Mouse (Mus musculus): Measurements from ENCODE around the gene Ddx5. TPM values are rescaled to one million over a fixed set of nuclear protein-coding genes. Genes with fewer than 3 reads are reported as not detected.
"Not testable (repeated sequence)": the region's sequence is repeated elsewhere in the genome, so short reads cannot be mapped to it uniquely, and the experiment has no call there.

Gene Ddx5
- total RNA-seq, 2 experiments from 2014 or later: 569 to 1,198 TPM

- no peak for ATAC-seq (replicated peaks; ENCODE audit: low FRiP score, low TSS enrichment, poor library complexity, severe bottlenecking)
These were observed 6.7 kb upstream of the Ddx5 start for GRCm38 (mm10) chr11:106795679-106796078.

GRCm38 (mm10) chr11:106793846-106794245, 4.9 kb upstream of the Ddx5 start:
- ATAC-seq (replicated peaks; ENCODE audit: low FRiP score, low TSS enrichment, poor library complexity, severe bottlenecking): no peak

- ATAC-seq (replicated peaks; ENCODE audit: low FRiP score, low TSS enrichment, poor library complexity, severe bottlenecking): no peak
These were observed 664 bp upstream of the Ddx5 start for GRCm38 (mm10) chr11:106789649-106790048.

GRCm38 (mm10) chr11:106788026-106788774, 785 bp downstream of the Ddx5 start:
- ATAC-seq (replicated peaks; ENCODE audit: low FRiP score, low TSS enrichment, poor library complexity, severe bottlenecking): peak; percentile 55

- peak; percentile 9 for ATAC-seq (replicated peaks; ENCODE audit: low FRiP score, low TSS enrichment, poor library complexity, severe bottlenecking)
These were observed 1.6 kb downstream of the Ddx5 start for GRCm38 (mm10) chr11:106787131-106788025.

DNA sequence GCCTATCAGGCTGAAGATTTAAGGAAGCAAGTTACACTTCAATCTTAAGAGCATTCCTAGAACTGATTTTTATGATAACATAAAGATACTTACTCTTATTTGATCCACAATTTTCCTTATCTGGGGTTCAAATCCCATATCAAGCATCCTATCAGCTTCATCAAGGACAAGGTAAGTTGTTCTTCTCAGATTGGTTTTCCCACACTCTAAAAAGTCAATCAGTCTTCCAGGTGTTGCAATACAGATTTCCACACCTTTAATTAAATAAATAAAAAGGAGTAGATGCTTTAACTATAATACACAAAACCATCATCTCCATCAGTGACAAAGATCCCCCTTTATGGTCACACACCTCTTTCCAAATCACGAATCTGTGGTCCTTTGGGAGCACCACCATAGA, 3.9 kb downstream of the Ddx5 start:
- no peak for ATAC-seq (replicated peaks; ENCODE audit: low FRiP score, low TSS enrichment, poor library complexity, severe bottlenecking)

- no peak for ATAC-seq (replicated peaks; ENCODE audit: low FRiP score, low TSS enrichment, poor library complexity, severe bottlenecking)
These were observed 4.5 kb downstream of the Ddx5 start for GRCm38 (mm10) chr11:106784476-106784875.

- no peak for ATAC-seq (replicated peaks; ENCODE audit: low FRiP score, low TSS enrichment, poor library complexity, severe bottlenecking)
These were observed 5.9 kb downstream of the Ddx5 start for GRCm38 (mm10) chr11:106782841-106783764.

DNA sequence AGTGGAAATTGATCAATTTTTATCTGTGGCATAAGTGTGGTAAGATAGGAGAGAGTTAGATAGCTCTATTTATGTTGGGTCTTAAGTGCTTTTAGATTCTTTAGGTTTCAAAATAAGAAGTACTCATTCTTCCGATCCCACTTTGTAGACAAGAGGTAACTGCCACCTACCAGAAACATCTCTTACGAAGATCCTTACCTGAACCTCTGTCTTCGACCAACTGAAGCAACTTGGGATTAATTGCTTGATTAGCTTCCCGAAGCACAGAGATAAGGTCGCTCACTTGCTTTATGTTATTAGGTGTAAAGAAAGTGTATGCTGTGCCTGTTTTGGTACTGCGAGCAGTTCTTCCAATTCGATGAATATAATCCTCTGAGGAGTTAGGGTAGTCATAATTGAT, 6.7 kb downstream of the Ddx5 start:
- ATAC-seq (replicated peaks; ENCODE audit: low FRiP score, low TSS enrichment, poor library complexity, severe bottlenecking): not testable (repeated sequence)

DNA sequence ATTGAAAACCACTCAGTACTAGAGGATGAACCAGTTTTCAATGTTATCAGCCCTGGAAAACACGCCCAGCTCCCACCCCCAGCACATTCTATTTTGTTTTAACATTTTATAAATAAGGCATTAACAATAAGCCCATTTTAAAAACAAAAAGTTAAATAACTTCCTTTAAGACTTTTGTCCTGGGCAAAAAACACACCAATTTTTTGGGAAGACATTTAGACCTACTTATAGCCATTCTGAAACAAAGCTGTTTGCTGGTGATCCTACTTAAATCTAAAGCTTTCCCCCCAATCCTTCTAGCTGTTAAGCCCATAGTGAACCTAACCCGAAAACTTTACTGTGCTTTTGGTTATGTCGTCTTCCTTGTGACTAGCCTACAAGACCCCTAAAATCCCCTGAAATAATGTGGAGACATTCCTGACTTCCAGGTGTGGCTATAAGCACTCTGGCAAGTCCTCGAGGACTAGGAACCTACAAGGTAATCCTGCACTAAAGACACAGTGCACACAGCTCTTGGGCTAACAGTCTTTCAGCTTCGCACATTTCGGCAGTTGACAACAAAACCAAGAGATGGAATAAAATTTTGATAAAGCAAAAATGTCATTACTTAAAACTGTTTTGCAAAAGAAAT, 8.3 kb downstream of the Ddx5 start:
- no peak for ATAC-seq (replicated peaks; ENCODE audit: low FRiP score, low TSS enrichment, poor library complexity, severe bottlenecking)

DNA sequence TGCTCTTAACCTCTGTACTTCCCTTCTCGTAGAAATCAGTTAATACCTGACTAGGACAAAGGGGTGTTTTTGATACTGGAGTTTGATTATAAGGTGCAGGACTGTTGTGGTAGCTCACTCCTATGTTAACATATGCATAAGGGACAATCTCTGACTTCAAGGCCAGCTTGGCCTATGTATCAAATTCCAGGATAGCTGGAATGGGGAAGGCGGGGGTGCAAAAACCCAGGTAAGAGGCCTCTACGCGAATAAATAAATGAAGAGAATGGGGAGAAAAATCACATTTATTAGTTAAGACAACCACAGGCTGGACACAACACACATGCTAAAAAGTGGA, 8.9 kb downstream of the Ddx5 start:
- ATAC-seq (replicated peaks; ENCODE audit: low FRiP score, low TSS enrichment, poor library complexity, severe bottlenecking): no peak; the same call in 1 of the 2 replicates

GRCm38 (mm10) chr11:106779388-106780088, 9.4 kb downstream of the Ddx5 start, which contains the start of gene Polg2:
Gene Polg2 (minus strand): TSS chr11:106779537.
- ATAC-seq (replicated peaks; ENCODE audit: low FRiP score, low TSS enrichment, poor library complexity, severe bottlenecking): peak; percentile 86

DNA sequence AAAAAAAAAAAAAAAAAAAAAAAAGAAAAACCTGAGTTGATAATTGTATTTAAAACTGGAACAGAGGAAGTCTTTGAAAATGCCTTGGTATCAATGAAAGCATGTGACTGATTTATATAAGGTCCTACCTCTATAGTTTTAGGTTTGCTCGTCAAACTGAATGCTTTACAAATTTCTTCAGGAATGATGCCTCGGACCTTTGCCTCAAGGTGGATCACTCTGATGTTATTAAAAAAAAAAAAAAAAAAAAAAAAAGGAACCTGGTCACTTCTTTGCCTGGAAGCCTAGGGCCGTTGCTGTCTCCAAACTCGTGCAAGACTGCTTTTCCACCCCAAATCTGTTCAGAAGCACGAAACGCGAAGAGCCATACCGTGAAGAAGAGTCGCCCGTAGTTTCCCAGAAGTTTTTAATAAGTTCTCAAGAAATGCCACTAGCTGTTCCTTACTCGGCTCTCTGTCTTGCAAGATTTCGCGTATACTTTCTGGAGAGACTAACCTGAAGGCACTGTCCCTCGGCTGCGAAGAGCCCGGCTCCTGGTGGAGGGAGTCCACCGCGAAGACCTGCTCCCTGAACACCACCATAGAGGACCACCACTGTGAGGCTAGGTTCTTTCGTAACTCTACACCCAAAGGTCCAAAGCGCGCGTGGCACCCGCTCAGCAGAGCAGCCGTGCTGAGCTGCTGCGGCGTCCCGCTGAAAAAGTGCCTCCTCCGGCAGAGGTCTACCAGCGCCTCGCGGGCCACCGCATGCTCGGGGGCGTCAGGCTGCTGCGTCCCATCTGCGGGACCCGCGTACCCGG, 10.2 kb downstream of the Ddx5 start:
- ATAC-seq (replicated peaks; ENCODE audit: low FRiP score, low TSS enrichment, poor library complexity, severe bottlenecking): peak; percentile 39

DNA sequence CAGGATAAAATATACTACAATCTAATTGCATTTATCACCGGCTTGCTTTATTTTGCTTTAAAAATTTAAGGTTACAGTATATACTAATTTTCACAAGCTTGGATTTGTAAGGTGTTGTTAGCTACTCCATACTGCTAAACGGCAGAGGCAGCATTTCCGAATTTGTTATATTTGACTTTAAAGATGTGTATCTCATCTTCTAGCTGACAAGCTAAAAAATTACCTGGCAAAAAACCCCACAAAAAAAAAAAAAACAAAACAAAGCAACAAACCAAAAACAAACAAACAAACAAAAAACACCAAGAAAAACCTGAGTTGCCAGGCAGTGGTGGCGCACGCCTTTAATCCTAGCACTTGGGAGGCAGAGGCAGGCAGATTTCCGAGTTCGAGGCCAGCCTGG, 10.9 kb downstream of the Ddx5 start:
- no peak for ATAC-seq (replicated peaks; ENCODE audit: low FRiP score, low TSS enrichment, poor library complexity, severe bottlenecking)

DNA sequence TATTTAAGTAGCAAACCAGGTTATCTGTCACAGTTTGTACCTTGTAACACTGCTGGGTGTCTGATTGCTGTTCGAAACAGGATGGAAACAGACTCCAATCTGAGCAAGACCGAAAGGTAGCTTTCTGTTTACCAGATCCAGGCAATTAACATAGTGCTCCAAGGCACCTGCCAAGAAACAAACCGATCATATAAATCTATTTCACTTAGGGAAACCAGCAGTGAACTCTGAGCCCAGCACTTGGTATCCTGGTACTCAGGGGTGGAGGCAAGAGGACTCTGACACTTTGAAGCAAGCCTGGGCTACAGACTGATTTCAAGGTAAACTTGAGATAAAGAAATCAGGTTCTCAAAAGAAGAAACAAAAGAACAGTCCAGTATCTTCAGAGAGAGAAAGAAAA, 11.6 kb downstream of the Ddx5 start:
- no peak for ATAC-seq (replicated peaks; ENCODE audit: low FRiP score, low TSS enrichment, poor library complexity, severe bottlenecking)

DNA sequence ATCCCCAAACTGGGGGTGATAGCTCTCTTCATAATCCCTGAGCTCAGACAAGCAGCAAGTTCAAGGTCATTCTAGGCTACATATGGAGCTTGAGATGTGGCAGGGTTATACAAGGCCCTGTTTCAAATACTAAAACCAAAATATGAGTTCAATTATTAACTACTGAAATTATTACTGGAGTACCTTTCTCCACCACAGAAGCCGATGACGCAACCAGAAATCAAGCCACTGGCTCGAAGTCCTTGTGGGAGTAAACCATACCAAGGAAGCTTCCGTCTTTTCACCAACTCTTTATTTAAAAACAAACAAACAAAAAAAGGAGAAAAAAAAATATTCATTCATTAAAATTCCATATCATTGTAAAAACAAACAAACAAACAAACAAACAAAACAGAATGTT, 12.0 kb downstream of the Ddx5 start:
- ATAC-seq (replicated peaks; ENCODE audit: low FRiP score, low TSS enrichment, poor library complexity, severe bottlenecking): no peak

DNA sequence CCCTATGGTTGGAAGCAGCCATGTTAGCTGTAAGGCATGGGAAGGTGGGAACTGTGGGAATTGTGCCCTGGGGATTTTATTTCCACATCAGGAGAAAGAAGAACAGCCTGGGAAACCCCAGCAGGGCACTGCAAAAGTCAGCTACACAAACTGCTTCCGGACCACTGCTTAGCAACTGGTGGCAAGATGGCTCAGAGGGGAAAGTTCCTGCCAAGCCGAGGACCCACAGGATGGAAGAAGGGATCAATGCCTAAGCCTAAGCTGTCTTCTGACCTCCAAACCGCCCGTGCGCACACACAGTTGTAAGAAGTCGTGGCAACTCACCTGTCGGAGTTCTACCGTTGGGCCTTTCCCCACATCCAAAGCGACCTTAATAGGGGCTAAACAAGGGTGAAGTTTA, 15.9 kb downstream of the Ddx5 start:
- ATAC-seq (replicated peaks; ENCODE audit: low FRiP score, low TSS enrichment, poor library complexity, severe bottlenecking): no peak

Measured in megakaryocyte-erythroid progenitor cell, adult 5-6 weeks (primary cell).